Mouse (Mus musculus) hindbrain, embryonic 11.5 days (tissue): Measurements from ENCODE around the gene Ccl4. TPM values are rescaled to one million over a fixed set of nuclear protein-coding genes. Genes with fewer than 3 reads are reported as not detected.

Experiments
- ATAC-seq: fragments of 200-750 bp; cut with Nextera tagmentation; 2 replicates; pipeline ENCODE4 v1.8.0; 2017; ENCODE audit warnings: mild to moderate bottlenecking, moderate TSS enrichment, moderate library complexity; ENCODE audit not compliant: low FRiP score
- DNase-seq: peaks from one replicate; pipeline ENCODE4 v3.0.0-alpha.2; 2015; ENCODE audit warnings: low spot score
- H3K27ac ChIP-seq: fragments of 300-500 bp; sonication (generic); 2 replicates; pipeline ENCODE4 v1.5.1; 2014; ENCODE audit warnings: mild to moderate bottlenecking, low read depth, low read length
- H3K27me3 ChIP-seq: fragments of 300-500 bp; sonication (generic); 2 replicates; pipeline ENCODE4 v1.6.1; 2014; ENCODE audit warnings: mild to moderate bottlenecking, low read length, moderate library complexity, mixed read lengths; ENCODE audit not compliant: control insufficient read depth, insufficient read depth
- H3K36me3 ChIP-seq: fragments of 300-500 bp; sonication (generic); 2 replicates; pipeline ENCODE4 v1.6.1; 2014; ENCODE audit warnings: mild to moderate bottlenecking, low read length, moderate library complexity, mixed read lengths; ENCODE audit not compliant: control insufficient read depth, insufficient read depth
- H3K4me1 ChIP-seq: fragments of 300-500 bp; sonication (generic); replicated peaks from 2 replicates; pipeline ENCODE4 v1.6.1; 2014; ENCODE audit warnings: low read length, mixed read lengths; ENCODE audit not compliant: control insufficient read depth, insufficient read depth
- H3K4me2 ChIP-seq: fragments of 300-500 bp; sonication (generic); replicated peaks from 2 replicates; pipeline ENCODE4 v1.6.1; 2014; ENCODE audit warnings: mild to moderate bottlenecking, low read depth, low read length
- H3K4me3 ChIP-seq: fragments of 300-500 bp; sonication (generic); 2 replicates; pipeline ENCODE4 v1.5.1; 2014; ENCODE audit warnings: low read depth, low read length
- H3K9ac ChIP-seq: fragments of 300-500 bp; sonication (generic); 2 replicates; pipeline ENCODE4 v1.6.1; 2014; ENCODE audit warnings: low read depth, low read length
- H3K9me3 ChIP-seq: fragments of 300-500 bp; sonication (generic); 2 replicates; pipeline ENCODE4 v1.6.1; 2016; ENCODE audit warnings: low read length; ENCODE audit not compliant: control insufficient read depth
- WGBS: fragments of 180-500 bp; shearing (Covaris S2); extraction: QIAGEN DNeasy Blood & Tissue Kit; methylation state at CpG from one replicate; pipeline ENCODE4 v1.1.7; 2014; 5-methylcytosine and 5-hydroxymethylcytosine counted together
- polyA plus RNA-seq: library from polyadenylated mRNA; unstranded; fragments of >200 nt; fragmentation: Nextera tagmentation; extraction: Ambion mirVana; gene quantifications from 2 replicates; pipeline ENCODE4 v1.2.1, GENCODE M21; 2014

Ccl4 gene
- polyA plus RNA-seq, 1 experiment from 2014 or later = 0.28 TPM

DNA sequence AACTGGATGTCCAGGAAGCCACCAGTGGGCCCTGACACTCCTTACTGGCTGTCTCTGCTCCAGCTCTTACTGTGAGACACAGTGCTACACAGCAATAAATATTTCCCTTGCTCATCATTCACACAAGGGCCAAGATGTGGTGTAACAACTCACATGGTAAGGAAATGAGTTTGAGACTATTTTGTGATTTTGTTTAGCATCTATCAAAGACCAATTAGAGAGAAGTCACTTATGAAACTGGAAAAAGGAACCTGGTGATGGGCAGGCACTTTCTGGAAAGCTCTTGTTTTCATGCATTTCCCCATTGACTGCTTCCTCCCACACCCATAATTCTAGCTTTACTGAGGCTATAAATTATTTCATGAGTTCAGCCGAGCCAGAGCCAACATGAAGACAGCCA is 41.3 kb downstream of the Ccl4 start, which contains the start of gene Wfdc17:
Gene Wfdc17, plus strand, starts transcription at position 287 of the 400 bp plus-strand sequence.
- no peaks in the 10 kb centered on the region for H3K9me3 ChIP-seq
- no peaks in the 10 kb centered on the region for H3K36me3 ChIP-seq
- H3K4me3 ChIP-seq = no peak within 1 kb of the TSS
- H3K27me3 ChIP-seq = no peaks in the 10 kb centered on the region
- H3K4me2 ChIP-seq = no peak within 1 kb of the TSS
- ATAC-seq = no peak
- 62% methylated on average over 1 of the region's 1 CpGs for WGBS
- H3K4me1 ChIP-seq = no peaks in the 10 kb centered on the region
- no peak within 1 kb of the TSS for H3K9ac ChIP-seq
- no peak within 1 kb of the TSS for H3K27ac ChIP-seq
- DNase-seq = no peak

DNA sequence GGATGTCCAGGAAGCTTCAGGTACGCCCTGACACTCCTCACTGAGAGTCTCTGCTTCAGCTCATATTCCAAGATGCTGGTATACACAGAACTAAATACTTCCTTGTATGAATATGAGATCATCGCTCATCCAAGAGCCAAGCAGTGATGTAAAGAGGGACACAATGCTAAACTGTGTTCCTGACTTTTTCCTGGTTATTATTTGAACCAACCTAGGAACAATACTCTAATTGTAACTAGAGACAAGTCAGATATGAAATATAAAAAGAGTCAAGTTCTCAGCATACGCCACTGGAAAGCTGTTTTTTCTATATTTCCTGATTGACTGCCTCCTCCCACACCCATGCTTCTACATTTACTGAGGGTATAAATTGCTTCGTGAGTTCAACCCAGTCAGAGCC is 46.3 kb downstream of the Ccl4 start, which contains the start of gene Wfdc18:
Gene Wfdc18, plus strand, starts transcription at position 301 of the 400 bp plus-strand sequence.
- WGBS = 76% methylated on average over 4 of the region's 4 CpGs
- Histone ChIP-seq H3K4me2 (no peak within 1 kb of the TSS), H3K4me3 (no peak within 1 kb of the TSS), H3K27me3 (no peaks in the 10 kb centered on the region), H3K36me3 (no peaks in the 10 kb centered on the region), H3K27ac (no peak within 1 kb of the TSS), H3K9me3 (no peaks in the 10 kb centered on the region), H3K9ac (no peak within 1 kb of the TSS), H3K4me1 (no peaks in the 10 kb centered on the region)
- ATAC-seq (no peak), DNase-seq (no peak)

DNA sequence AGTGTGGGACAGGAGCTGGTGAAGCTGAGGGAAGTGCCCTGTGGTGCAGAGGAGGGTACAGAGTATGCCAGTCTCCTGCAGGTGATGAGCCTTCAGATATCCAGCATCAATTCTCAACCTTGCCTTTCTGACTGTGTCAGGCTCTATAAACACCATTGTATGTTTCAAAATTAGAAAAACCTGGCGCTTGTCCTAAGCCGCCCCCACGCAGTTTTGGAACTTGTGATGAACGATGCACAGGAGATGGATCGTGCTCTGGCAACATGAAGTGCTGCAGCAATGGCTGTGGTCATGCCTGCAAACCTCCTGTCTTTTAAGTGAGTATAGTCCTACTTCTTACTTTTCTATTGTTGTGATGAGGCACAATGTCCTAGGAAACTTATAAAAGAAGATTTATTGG is 47.3 kb downstream of the Ccl4 start:
- no peak overlapping the region for H3K4me3 ChIP-seq
- ATAC-seq (no peak), DNase-seq (no peak)
- no peaks in the 10 kb centered on the region for H3K9me3 ChIP-seq
- H3K4me1 ChIP-seq = no peaks in the 10 kb centered on the region
- H3K36me3 ChIP-seq = no peaks in the 10 kb centered on the region
- H3K4me2 ChIP-seq = no peak overlapping the region
- H3K27ac ChIP-seq = no peak overlapping the region
- WGBS = 92% methylated on average over 5 of the region's 5 CpGs
- H3K27me3 ChIP-seq = no peaks in the 10 kb centered on the region
- no peak overlapping the region for H3K9ac ChIP-seq

DNA sequence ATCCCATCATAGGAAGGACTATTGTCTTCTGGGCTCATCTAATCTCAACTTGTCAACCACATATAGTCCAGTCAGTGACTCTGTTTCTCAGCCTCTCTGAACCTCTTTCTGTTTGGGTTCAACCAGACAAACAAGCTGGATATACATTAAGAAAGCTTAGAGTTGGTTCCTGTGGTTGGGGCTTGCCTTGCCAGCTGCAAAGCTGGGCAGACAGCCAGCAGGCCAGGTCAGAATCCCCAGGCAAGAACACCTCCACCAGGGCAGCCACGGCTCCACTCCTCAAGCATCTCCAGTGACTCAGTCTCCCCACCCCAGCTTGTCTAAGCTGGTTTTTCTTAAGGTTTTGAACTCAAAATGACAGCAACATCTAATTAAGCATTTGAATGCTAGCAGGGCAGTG is 50.3 kb downstream of the Ccl4 start:
- Histone ChIP-seq H3K4me3 (no peak overlapping the region), H3K27me3 (no peaks in the 10 kb centered on the region), H3K4me2 (no peak overlapping the region), H3K36me3 (no peaks in the 10 kb centered on the region), H3K27ac (no peak overlapping the region), H3K9ac (no peak overlapping the region), H3K9me3 (no peaks in the 10 kb centered on the region), H3K4me1 (no peaks in the 10 kb centered on the region)
- ATAC-seq (no peak), DNase-seq (no peak)
- WGBS = 86% methylated on average over 1 of the region's 1 CpGs

DNA sequence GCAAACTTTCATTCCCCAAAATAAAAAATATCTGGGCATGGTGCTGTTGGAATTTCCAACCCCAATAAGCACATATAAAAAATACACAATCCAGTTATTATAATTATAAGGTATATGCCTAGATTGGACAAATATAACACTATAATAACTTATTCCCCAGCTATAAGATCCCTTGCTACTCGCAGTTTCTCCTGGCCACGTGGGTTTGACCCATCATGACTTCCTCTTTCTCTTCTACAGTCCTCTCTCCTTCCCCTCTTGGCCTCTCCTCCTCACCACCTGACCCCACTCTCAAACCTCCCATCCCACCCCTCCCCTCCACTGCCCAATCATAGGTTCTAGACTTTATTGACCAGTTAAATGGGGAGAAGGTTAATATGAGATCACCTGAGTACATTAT is 51.5 kb downstream of the Ccl4 start:
- H3K27me3 ChIP-seq = no peaks in the 10 kb centered on the region
- no peak overlapping the region for H3K4me2 ChIP-seq
- H3K4me3 ChIP-seq = no peak overlapping the region
- DNase-seq (no peak), ATAC-seq (no peak)
- no peaks in the 10 kb centered on the region for H3K9me3 ChIP-seq
- H3K27ac ChIP-seq = no peak overlapping the region
- WGBS = 85% methylated on average over 2 of the region's 2 CpGs
- no peak overlapping the region for H3K9ac ChIP-seq
- H3K36me3 ChIP-seq = no peaks in the 10 kb centered on the region
- no peaks in the 10 kb centered on the region for H3K4me1 ChIP-seq

Other genes with a start within 250 kb of the Ccl4 start
- gene Gas2l2, start 233.1 kb upstream of the Ccl4 start, polyA plus RNA-seq = 0.19 and 0.43 TPM in 2 replicates
- 0.80 and 0.83 TPM in 2 replicates for gene 1700020L24Rik, start 224.9 kb upstream of the Ccl4 start, polyA plus RNA-seq
- 2.8 and 3.1 TPM in 2 replicates for gene Mmp28, start 199.5 kb upstream of the Ccl4 start, polyA plus RNA-seq
- 7.3 and 26.6 TPM in 2 replicates for gene Taf15, start 189.5 kb upstream of the Ccl4 start, polyA plus RNA-seq
- not detected in 2 replicates for gene Heatr9, start 140.4 kb upstream of the Ccl4 start, polyA plus RNA-seq
- 0.42 TPM in 1 of 2 replicates, not detected in the other for gene Ccl5, start 132.1 kb upstream of the Ccl4 start, polyA plus RNA-seq
- 2.1 and 3.1 TPM in 2 replicates for gene Ccl9, start 83.9 kb upstream of the Ccl4 start, polyA plus RNA-seq
- gene Ccl6, start 69.5 kb upstream of the Ccl4 start, polyA plus RNA-seq = 0.98 and 1.3 TPM in 2 replicates
- gene Rpl9-ps1, start 17.0 kb upstream of the Ccl4 start, polyA plus RNA-seq = not detected in 2 replicates
- gene Ccl3, start 13.2 kb upstream of the Ccl4 start, polyA plus RNA-seq = 0.88 and 1.9 TPM in 2 replicates
- 0.71 TPM in 1 of 2 replicates, not detected in the other for gene Wfdc17, start 41.4 kb downstream of the Ccl4 start, polyA plus RNA-seq
- not detected in 2 replicates for gene Wfdc18, start 46.4 kb downstream of the Ccl4 start, polyA plus RNA-seq
- not detected in 2 replicates for gene Wfdc21, start 84.4 kb downstream of the Ccl4 start, polyA plus RNA-seq
- gene Heatr6, start 91.1 kb downstream of the Ccl4 start, polyA plus RNA-seq = 27.3 and 32.8 TPM in 2 replicates
- gene Hnf1b, start 187.5 kb downstream of the Ccl4 start, polyA plus RNA-seq = 0.32 TPM in 1 of 2 replicates, not detected in the other